Mouse (Mus musculus) urinary bladder, postnatal 14 days (tissue): ENCODE results near the gene Pip5kl1.

ENCODE experiments used
- DNase-seq: peaks from one replicate; pipeline ENCODE4 v3.0.0; 2021; ENCODE audit warnings: low spot score

Pip5kl1 gene

GRCm38 (mm10) chr2:32585149-32585714, 10.6 kb downstream of the Pip5kl1 start:
- DNase-seq = no peak

DNA sequence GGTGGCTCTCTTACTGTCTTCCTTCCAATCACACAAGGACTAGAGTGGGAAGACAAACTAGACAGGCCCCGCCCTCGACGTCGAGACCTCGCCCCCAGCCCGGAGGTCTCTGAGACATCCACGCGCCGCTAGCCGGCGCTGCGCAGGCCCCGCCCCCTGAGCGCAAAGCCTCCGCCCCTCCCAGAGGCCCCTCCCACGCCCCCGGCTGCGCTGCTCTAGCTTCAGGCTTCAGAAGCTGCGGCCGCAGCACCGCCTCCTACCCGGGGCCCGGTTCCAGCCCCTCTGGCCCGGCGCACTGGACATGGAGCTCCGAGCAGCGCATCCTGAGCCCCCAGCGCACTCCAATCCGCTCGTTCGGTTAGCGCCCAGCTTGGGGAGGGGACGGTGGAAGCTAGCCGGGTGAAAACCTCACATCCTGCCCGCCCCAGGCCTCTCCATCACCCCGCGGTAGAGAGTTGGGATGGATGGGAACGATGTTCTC, 12.3 kb downstream of the Pip5kl1 start, which contains the start of gene St6galnac4:
Gene St6galnac4, plus strand, starts transcription at position 225 of the 481 bp plus-strand sequence.
- peak; percentile 89 for DNase-seq

DNA sequence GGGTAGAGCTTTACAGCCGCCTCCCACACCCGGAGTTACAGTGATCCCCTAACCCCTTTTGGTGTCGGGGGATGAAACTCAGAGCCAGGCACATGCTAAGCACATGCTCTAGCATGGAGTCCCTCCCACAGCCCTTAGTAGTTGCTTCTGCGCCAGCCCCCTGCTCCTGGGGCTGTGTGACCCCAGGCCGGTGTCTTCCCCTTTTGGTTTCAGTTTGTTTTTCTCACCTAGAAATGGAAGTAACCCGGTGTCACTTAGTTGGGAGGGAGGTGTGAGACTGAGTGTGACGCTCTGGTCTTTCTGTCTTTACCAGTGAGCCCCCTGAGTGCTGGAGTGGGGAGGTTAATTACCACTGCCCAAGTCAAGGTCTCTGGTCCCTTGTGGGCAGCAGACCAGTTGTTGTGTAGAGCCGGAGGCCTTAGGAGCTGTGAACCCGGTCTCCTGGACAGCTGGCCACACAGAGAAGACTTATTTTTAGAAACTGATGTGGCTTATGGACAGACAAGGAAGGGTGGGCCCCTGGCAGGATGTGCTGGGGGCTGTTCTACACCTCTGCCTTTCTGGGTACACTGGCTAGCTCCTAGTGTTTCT, 13.2 kb downstream of the Pip5kl1 start:
- no peak for DNase-seq

DNA sequence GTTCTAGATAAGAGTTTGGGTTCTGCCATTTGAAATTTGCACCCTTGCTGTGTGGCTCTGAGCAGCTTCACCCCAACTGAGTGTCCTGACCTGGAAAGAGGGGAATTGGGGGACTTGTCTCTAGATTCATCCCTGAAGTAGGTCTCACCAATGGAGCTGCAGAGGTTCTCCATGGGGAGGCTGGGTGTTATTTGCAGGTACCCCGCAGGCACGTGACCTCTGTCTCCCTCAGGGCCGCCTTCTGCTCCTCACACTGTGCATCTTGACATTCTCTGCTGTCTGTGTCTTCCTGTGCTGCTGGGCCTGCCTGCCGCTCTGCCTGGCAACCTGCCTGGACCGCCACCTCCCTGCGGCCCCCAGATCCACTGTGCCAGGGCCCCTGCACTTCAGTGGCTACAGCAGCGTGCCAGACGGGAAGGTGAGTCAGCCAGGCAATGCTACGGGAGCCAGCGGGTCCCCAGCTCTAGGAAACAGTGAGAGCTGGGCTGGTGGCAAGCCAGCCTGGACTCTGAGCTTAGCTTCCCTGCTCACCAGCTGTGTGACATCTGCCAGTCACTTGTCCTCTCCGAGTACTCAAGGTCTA, 14.7 kb downstream of the Pip5kl1 start:
- no peak for DNase-seq

DNA sequence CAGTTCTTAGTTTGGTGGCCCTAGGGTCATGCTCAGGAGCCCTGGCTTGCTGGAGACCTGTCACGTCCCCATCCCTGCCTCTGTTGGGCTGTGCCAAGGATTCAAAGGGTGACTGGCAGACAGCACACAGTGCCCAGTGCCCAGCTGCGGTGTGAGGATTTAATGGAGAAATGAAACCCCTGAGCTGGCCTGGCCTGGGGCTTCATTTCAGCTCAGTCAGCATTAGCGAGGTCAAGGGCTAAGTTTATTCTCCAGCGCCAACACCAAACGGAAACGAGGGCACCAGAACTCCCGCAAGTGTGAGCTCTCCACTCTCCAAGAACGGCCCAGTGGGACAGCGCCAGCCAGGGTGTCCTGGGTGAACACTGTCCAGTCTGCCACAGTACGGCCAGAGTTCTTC, 15.6 kb downstream of the Pip5kl1 start:
- DNase-seq = no peak

- no peak for DNase-seq
Observed at GRCm38 (mm10) chr2:32591249-32591648, 16.7 kb downstream of the Pip5kl1 start.

DNA sequence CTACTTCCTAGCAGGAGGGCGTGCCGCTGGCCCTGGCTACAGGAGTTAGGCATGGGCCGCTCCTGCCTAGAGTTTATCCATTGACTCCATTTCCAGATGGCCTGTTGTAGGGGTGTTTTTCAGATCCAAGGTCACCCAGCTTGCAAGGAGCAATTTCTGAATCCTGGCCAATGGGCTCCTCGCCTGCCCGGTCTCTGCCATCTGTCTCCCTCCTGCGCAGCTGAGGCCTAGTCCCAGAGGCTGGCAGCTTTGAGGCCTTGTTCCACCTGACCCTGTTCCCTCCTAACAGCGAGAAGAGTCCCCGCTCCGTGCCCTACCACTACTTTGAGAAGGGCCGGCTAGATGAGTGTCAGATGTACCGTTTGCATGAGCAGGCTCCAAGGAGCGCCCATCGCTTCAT, 22.1 kb downstream of the Pip5kl1 start:
- no peak for DNase-seq

GRCm38 (mm10) chr2:32597248-32597647, 22.7 kb downstream of the Pip5kl1 start:
- no peak for DNase-seq

DNA sequence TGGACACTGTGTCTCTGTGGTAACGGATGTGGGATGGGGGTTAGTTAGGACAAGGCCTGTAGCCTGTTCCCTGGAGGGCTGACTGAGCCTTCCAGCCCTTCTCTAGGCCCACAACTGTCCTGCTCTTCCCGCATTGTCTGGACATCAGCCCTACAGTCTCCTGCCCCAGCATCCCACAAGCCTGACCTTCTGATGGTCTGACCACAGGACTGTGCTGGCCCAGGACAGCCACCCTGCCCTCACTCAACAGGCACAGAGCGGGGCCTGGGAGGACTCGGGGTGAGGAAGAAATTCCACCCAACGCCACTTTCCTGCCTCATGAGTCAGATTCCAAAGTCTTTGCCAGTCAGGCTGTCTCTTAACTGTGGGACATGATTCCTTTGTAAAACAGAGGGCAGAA, 23.1 kb downstream of the Pip5kl1 start:
- no peak for DNase-seq

DNA sequence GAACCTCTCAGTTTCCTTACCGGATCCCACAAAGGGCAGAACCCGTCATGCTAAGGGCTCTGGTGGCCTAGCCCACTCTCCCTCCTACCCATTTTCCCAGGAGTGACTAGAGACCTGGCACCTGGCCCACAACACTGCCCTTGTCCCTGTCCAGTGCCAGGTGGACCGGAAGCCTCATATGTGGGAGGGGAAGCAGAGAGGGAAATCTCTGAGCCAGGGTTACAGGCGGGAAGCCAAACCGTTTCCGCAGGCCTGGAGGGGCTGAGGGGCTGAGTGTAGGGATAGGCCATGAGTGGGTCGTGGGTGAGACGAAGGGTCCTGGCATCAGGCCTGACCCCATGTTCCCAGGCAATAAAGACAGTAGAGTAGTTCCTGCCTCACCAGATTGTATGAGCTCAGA, 23.9 kb downstream of the Pip5kl1 start:
- DNase-seq = no peak

GRCm38 (mm10) chr2:32599409-32599808, 24.8 kb downstream of the Pip5kl1 start, which contains the start of gene St6galnac6:
Gene St6galnac6 (plus strand): TSS chr2:32599709.
- DNase-seq = no peak

GRCm38 (mm10) chr2:32601417-32602065, 26.9 kb downstream of the Pip5kl1 start:
- DNase-seq = peak; percentile 61

GRCm38 (mm10) chr2:32602600-32603054, 28.0 kb downstream of the Pip5kl1 start:
- DNase-seq = peak; percentile 91

DNA sequence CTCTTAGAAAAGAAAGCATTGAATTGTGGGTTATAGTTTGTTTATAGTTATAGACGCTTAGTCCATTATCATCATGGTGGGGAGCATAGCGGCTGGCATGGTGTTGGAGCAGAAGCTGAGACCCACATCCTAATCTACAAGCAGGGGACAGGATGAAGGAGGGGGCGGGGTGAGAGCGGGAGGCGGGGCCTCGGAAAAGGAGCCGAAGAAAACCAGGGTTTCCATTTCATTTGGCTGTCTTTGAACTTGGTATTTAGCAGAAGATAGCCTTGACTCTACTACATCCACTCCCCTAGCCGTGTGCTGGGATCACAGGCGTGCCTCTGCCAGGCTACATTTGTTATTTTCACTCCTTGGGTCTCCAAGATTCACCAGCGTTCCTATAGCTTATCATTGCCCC, 30.0 kb downstream of the Pip5kl1 start:
- no peak for DNase-seq

DNA sequence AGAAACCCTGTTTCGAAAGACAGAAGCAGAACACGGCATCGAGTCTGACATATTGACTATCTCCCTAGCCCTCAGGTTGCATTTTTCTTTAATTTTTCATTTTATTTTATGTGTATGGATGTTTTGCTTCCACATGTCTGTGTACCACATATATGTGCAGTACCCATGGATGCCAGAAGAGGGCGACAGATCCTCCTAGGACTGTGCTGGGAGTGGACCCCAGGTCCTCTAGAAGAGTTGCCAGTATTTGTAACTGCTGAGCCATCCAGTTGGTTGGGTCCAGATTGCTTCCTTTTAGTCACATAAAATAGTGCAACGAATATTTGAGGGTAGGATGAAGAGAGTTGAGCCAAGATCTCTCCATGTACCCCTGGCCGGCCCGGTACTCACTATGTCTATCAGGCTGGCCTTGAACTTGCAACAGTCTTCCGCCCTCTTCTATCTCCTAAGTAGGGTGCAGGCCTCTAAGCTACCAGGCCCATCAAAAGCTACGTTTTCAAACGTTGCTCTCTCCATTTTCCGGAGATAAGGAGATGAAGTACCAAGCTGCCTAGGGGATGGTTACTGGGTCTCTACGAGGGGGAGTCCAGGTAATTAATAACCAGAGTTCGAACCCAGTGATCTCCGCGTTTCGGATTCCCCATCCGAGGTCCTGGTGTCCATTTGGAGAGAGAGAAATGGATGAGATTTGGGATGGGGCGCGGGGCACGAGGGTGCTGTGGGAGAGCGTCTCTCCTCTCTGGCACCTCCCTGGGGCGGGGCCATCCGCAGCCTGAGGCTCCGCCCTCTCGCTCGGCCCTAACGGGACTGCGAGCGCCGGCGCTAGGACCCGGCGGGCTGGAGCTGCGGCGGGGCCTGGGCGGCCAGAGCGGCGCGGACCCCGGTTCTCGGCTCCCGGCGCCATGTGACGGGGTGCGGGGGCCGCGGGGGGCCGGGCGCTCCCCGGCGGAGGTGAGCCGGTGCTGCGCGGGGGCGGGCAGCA, 31.9 kb downstream of the Pip5kl1 start:
- peak; percentile 86 for DNase-seq

DNA sequence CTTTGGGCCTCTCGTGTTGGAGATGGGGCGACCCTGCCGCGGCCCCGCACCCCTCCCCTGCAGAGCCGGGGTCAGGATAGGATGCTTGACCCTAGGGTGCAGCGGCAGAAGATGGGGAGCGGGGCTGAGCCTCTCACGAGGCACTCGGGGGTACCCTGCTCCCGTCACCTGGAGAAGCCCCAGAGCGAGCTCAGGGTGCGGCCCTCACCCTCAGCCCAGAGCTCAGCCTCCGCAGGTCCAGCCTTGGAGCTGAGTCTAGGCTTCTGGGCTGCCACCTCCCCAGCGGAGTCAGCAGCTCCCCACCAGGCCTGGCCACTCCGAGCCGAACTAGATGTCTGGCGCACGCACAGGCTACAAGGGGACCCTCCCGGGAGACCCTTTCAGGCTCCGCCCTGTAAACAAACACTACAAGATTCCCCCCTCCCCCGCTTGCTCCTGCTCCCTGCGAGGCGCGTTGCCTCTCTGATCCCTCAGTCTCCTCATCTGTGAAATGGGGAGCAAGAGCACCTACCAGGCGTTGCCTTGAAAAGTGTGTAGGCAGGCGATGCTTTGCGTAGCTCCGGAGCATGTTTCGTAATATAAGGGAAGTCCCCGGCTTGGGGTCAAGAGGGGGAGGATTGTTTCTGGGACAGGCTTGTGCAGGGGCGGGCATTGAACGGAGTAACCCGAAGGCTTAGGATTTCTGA, 32.8 kb downstream of the Pip5kl1 start:
- DNase-seq = no peak

DNA sequence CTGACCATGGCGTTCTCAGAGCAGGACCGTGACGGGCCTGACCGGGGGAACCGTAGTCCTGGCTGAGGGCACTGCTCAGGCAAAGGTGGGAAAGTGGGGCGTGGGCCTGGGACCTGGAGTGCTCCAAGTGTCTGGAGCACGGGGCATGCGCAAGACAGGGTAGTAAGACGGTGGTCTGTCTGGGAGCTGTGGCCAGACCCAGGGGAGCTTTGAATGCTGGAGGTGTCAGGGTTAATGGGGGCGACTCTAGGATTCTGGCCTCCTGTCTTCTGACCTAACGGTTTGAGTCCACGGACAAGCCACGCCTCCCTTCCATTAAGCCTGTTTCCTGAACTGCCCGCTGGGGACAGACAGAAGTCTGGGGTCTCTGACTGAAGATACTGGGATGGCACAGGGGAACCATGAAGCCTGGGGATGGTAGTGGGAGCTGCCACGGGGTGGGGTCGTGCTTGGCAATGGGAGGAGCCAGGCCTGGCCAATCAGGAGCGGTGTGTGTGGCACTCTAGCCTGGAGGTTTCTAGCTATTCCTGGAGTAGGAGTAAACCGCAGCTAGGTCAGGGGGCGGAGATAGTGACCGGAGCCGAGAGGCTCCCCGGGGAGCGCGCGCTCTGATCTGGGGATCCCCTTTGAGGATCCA, 33.7 kb downstream of the Pip5kl1 start:
- DNase-seq = peak; percentile 62

DNA sequence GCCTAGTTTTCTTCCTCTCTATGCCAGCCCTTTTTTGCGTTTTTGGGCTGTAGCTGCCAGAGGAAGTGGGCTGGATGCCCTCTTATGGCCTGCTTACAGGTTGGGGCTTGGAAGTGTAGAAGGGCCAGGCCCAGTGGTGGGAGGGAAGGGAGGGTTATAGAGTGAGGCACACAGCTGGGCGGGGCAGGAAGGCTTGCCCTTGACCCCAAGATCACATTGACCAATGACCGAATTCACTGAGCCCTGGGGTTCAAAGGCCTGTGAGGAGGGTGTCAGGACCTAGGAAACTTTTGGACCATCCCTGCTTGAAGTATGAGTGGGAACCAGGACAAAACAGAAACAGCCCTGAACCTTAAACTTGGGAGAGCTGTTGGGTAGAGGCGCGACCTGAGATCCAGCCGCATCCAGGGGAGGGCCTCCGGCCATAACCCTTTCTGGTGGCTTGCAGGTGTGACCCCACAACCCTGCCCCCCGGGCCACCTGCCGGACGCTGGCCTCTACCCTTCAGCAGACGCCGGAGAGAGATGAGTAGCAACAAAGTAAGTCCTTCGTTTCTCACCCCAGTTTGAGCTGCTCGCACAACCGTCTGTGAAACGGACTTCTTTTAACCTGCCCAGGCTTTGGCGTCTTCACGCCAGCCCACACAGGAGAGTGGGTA, 34.3 kb downstream of the Pip5kl1 start:
- no peak for DNase-seq

DNA sequence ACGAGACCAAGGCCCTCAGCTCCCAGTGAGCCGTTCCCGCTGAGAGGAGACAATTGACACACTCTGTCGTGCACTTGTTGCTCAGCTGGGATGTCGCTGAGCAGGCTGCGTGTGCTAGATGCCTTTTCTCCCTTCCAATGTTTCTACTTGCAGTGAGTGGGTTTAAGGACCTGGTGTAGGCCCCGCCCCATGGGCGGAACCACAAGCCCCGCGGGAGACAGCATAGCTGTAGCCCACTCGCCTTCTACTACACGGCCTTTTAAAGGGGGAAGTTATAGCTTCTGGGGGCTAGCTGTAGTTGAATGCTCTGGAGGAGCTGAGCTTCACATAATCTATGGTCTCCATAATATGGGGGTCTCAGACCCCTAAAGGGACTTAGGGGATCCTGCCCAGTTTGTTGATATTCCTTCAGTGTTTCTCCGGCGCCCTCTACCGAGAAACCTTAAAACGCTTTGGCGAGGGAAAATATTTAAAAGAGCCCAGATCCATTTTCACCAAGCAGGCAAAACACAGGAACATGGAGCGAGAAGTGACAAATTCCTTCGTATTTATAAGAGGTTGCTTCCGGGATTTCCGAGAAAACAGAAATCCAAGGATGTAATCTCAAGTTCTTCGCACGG, 36.1 kb downstream of the Pip5kl1 start:
- DNase-seq = no peak

- DNase-seq = no peak
Observed at GRCm38 (mm10) chr2:32612274-32612673, 37.7 kb downstream of the Pip5kl1 start.
